Mouse (Mus musculus) embryonic facial prominence, embryonic 14.5 days (tissue): ENCODE data around the gene Lrrc61. TPM values are rescaled to one million over a fixed set of nuclear protein-coding genes. Genes with fewer than 3 reads are reported as not detected.

ENCODE experiments used
- ATAC-seq: fragments of 200-750 bp; cut with Nextera tagmentation; 2 replicates; pipeline ENCODE4 v1.8.0; 2017; ENCODE audit warnings: low read depth, moderate number of reproducible peaks, moderate TSS enrichment
- DNase-seq: peaks from one replicate; pipeline ENCODE4 v3.0.0-alpha.2; 2015; ENCODE audit warnings: low spot score
- H3K27ac ChIP-seq: fragments of 300-500 bp; sonication (generic); replicated peaks from 2 replicates; pipeline ENCODE4 v1.5.1; 2014; ENCODE audit warnings: low read depth, mild to moderate bottlenecking, low read length, moderate library complexity
- H3K27me3 ChIP-seq: fragments of 300-500 bp; sonication (generic); replicated peaks from 2 replicates; pipeline ENCODE4 v1.6.1; 2014; ENCODE audit warnings: low read length; ENCODE audit not compliant: control insufficient read depth, insufficient read depth
- H3K36me3 ChIP-seq: fragments of 300-500 bp; sonication (generic); 2 replicates; pipeline ENCODE4 v1.6.1; 2014; ENCODE audit warnings: low read length, mixed read lengths; ENCODE audit not compliant: control insufficient read depth, insufficient read depth
- H3K4me1 ChIP-seq: fragments of 300-500 bp; sonication (generic); 2 replicates; pipeline ENCODE4 v1.6.1; 2014; ENCODE audit warnings: antibody characterized with exemption, low read length; ENCODE audit not compliant: control insufficient read depth, insufficient read depth
- H3K4me2 ChIP-seq: fragments of 300-500 bp; sonication (generic); 2 replicates; pipeline ENCODE4 v1.6.1; 2014; ENCODE audit warnings: low read depth, mild to moderate bottlenecking, low read length, moderate library complexity, mixed read lengths
- H3K4me3 ChIP-seq: fragments of 300-500 bp; sonication (generic); 2 replicates; pipeline ENCODE4 v1.5.1; 2014; ENCODE audit warnings: low read depth, mild to moderate bottlenecking, low read length
- H3K9ac ChIP-seq: fragments of 300-500 bp; sonication (generic); 2 replicates; pipeline ENCODE4 v1.6.1; 2014; ENCODE audit warnings: low read depth, mild to moderate bottlenecking, low read length, moderate library complexity, mixed read lengths
- H3K9me3 ChIP-seq: fragments of 300-500 bp; sonication (generic); 2 replicates; pipeline ENCODE4 v1.6.1; 2016; ENCODE audit warnings: low read length; ENCODE audit not compliant: control insufficient read depth
- WGBS: fragments of 180-500 bp; shearing (Covaris S2); extraction: QIAGEN DNeasy Blood & Tissue Kit; methylation state at CpG from one replicate; pipeline ENCODE4 v1.1.7; 2014; 5-methylcytosine and 5-hydroxymethylcytosine counted together
- polyA plus RNA-seq: library from polyadenylated mRNA; unstranded; fragments of >200 nt; fragmentation: Nextera tagmentation; extraction: Ambion mirVana; gene quantifications from 2 replicates; pipeline ENCODE4 v1.2.1, GENCODE M21; 2014

Gene Lrrc61
- polyA plus RNA-seq, 1 experiment from 2014 or later: 6.8 TPM

GRCm38 (mm10) chr6:48601271-48602079, 46.9 kb downstream of the Lrrc61 start, which contains the start of gene Zfp775:
Zfp775 (plus strand) TSS chr6:48602063.
- ATAC-seq: peak; percentile 99
- Histone ChIP-seq H3K4me1 (peaks cover 6% of the 10 kb centered on the region), H3K27ac (peak within 1 kb of the TSS; percentile 79), H3K9ac (peak within 1 kb of the TSS; percentile 81), H3K4me3 (peak within 1 kb of the TSS; percentile 80), H3K36me3 (peaks cover 37% of the 10 kb centered on the region), H3K27me3 (no peaks in the 10 kb centered on the region), H3K9me3 (peaks cover 20% of the 10 kb centered on the region), H3K4me2 (peak within 1 kb of the TSS; percentile 90)
- DNase-seq: peak; percentile 97
- WGBS: 6% methylated on average over 38 of the region's 42 CpGs

- ATAC-seq (peak; percentile 76), DNase-seq (peak; percentile 41)
- Histone ChIP-seq H3K4me3 (peak overlapping the region; percentile 80), H3K9ac (peak overlapping the region; percentile 81), H3K36me3 (peaks cover 29% of the 10 kb centered on the region), H3K9me3 (peaks cover 13% of the 10 kb centered on the region), H3K27ac (peak overlapping the region; percentile 74), H3K27me3 (no peaks in the 10 kb centered on the region), H3K4me1 (peaks cover 6% of the 10 kb centered on the region), H3K4me2 (peak overlapping the region; percentile 90)
- under 1% methylated on average over 21 of the region's 28 CpGs for WGBS
Measured at GRCm38 (mm10) chr6:48602080-48602741, 47.6 kb downstream of the Lrrc61 start.

GRCm38 (mm10) chr6:48608124-48608523, 53.5 kb downstream of the Lrrc61 start:
- Histone ChIP-seq H3K36me3 (0 out of 2 replicates have a peak, but pooled peaks cover 3% of the 10 kb centered on the region), H3K4me3 (no peak overlapping the region), H3K4me2 (no peak overlapping the region), H3K9me3 (no peaks in the 10 kb centered on the region), H3K9ac (no peak overlapping the region), H3K4me1 (no peaks in the 10 kb centered on the region), H3K27ac (no peak overlapping the region), H3K27me3 (no peaks in the 10 kb centered on the region)
- 56% methylated on average over 2 of the region's 2 CpGs for WGBS
- no peak for ATAC-seq
- no peak for DNase-seq

- Histone ChIP-seq H3K4me1 (no peaks in the 10 kb centered on the region), H3K36me3 (peaks cover 15% of the 10 kb centered on the region; the same call in 1 of the 2 replicates), H3K4me2 (no peak overlapping the region), H3K4me3 (no peak overlapping the region), H3K9ac (no peak overlapping the region), H3K27ac (no peak overlapping the region), H3K27me3 (no peaks in the 10 kb centered on the region), H3K9me3 (no peaks in the 10 kb centered on the region)
- 58% methylated on average over 7 of the region's 7 CpGs for WGBS
- DNase-seq (no peak), ATAC-seq (no peak)
Measured at GRCm38 (mm10) chr6:48609512-48609911, 54.9 kb downstream of the Lrrc61 start.

DNA sequence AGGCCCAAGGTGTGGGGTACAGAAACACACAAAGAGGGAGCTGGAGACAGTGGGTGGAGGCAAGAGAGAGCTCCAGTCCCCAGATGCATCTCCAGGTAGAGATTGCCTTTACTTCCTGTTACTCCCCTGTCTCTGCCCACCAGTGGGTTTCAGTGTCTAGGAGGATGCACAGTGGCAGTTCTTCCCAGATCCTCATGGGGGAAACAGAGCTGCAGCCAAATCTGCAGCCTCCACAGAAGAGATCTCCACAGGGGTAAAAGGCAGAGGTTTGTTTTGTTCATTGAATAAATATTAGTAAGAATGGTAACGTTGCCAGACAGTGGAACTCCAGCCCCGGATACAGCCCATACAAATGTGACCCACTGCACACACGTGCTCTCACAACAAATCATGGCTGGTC, 56.1 kb downstream of the Lrrc61 start:
- DNase-seq (no peak), ATAC-seq (no peak)
- Histone ChIP-seq H3K4me2 (no peak overlapping the region), H3K27me3 (no peaks in the 10 kb centered on the region), H3K9me3 (no peaks in the 10 kb centered on the region), H3K4me3 (no peak overlapping the region), H3K36me3 (peaks cover 15% of the 10 kb centered on the region; the same call in 1 of the 2 replicates), H3K9ac (no peak overlapping the region; the same call in 1 of the 2 replicates), H3K4me1 (no peaks in the 10 kb centered on the region), H3K27ac (no peak overlapping the region)
- WGBS: 65% methylated on average over 3 of the region's 3 CpGs

- no peak for DNase-seq
- peaks cover 15% of the 10 kb centered on the region; the same call in 1 of the 2 replicates for H3K36me3 ChIP-seq
- no peak overlapping the region for H3K4me2 ChIP-seq
- H3K27me3 ChIP-seq: no peaks in the 10 kb centered on the region
- ATAC-seq: no peak
- H3K27ac ChIP-seq: no peak overlapping the region
- no peak overlapping the region for H3K4me3 ChIP-seq
- 80% methylated on average over 4 of the region's 4 CpGs for WGBS
- no peaks in the 10 kb centered on the region for H3K4me1 ChIP-seq
- no peaks in the 10 kb centered on the region for H3K9me3 ChIP-seq
- H3K9ac ChIP-seq: no peak overlapping the region
Measured at GRCm38 (mm10) chr6:48613464-48613863, 58.9 kb downstream of the Lrrc61 start.

DNA sequence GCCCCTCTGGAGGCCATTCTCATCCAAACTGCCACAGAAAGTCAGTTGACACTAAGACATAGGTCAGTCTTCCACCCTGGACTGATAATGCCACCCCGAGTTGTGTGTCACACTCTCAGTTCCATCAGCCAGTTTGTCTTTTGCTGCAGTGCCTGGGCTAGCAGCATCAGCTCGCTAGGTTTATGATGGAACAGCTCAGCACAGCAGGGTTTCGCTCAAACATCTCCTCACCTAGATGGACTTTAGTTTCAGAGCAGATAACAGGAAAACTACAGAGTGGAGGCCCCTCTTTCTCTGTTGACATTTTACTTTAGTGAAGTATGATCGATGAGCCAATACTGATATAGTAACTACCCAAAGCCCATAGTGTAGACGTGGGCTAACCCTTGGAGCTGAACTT, 60.2 kb downstream of the Lrrc61 start:
- ATAC-seq (no peak), DNase-seq (no peak)
- Histone ChIP-seq H3K4me1 (no peaks in the 10 kb centered on the region), H3K4me2 (no peak overlapping the region), H3K27me3 (no peaks in the 10 kb centered on the region), H3K27ac (no peak overlapping the region), H3K9me3 (no peaks in the 10 kb centered on the region), H3K36me3 (peaks cover 26% of the 10 kb centered on the region), H3K4me3 (no peak overlapping the region), H3K9ac (no peak overlapping the region)
- 96% methylated on average over 5 of the region's 5 CpGs for WGBS

- H3K4me2 ChIP-seq: no peak overlapping the region
- WGBS: 93% methylated on average over 23 of the region's 30 CpGs
- no peaks in the 10 kb centered on the region for H3K4me1 ChIP-seq
- no peak for DNase-seq
- no peak for ATAC-seq
- H3K4me3 ChIP-seq: no peak overlapping the region
- H3K27me3 ChIP-seq: no peaks in the 10 kb centered on the region
- H3K27ac ChIP-seq: no peak overlapping the region
- peaks cover 26% of the 10 kb centered on the region for H3K36me3 ChIP-seq
- no peaks in the 10 kb centered on the region for H3K9me3 ChIP-seq
- H3K9ac ChIP-seq: no peak overlapping the region
Measured at GRCm38 (mm10) chr6:48620031-48620430, 65.4 kb downstream of the Lrrc61 start.
